Mouse (Mus musculus) left cerebral cortex, adult 2 months (tissue): ENCODE results near the gene Nrp2. TPM values are rescaled to one million over a fixed set of nuclear protein-coding genes. Genes with fewer than 3 reads are reported as not detected.

Experiments
- DNase-seq, 2 experiments: peaks; one replicate each; pipeline ENCODE4 v3.0.0; 2021 to 2022; ENCODE audit warnings: low spot score in 2 of 2, mixed read lengths in 1 of 2; ENCODE audit errors: extremely low spot score in 1 of 2
- H3K27ac ChIP-seq: fragments of 200-600 bp; 2 replicates; pipeline ENCODE4 v1.8.1; 2022
- H3K4me3 ChIP-seq: fragments of 200-600 bp; 2 replicates; pipeline ENCODE4 v1.8.1; 2022
- CTCF ChIP-seq: fragments of 200-600 bp; IDR thresholded peaks from 2 replicates; pipeline ENCODE4 v1.8.1; 2022; ENCODE audit warnings: antibody characterized with exemption, mild to moderate bottlenecking, moderate library complexity
- intact Hi-C: fragments of 180-260 bp; cut with DNase I; formaldehyde crosslinking; loops from one replicate; pipeline ENCODE4 v1.15.1; 2025
- total RNA-seq, 2 experiments: library from RNA; stranded (reverse); gene quantifications; 2 replicates each; pipeline ENCODE4 v1.2.3; 2021

The Nrp2 gene
- total RNA-seq, 2 experiments from 2014 or later, result 32.8 to 34.7 TPM

GRCm38 (mm10) chr1:62745889-62746288, 42.8 kb downstream of the Nrp2 start:
- TF ChIP-seq CTCF, result no peak
- DNase-seq, result no peak
- no peak overlapping the region for H3K27ac ChIP-seq
- no peak overlapping the region for H3K4me3 ChIP-seq
- intact Hi-C loops, result no loop called here

GRCm38 (mm10) chr1:62747421-62748111, 44.5 kb downstream of the Nrp2 start:
- Histone ChIP-seq H3K27ac (no peak overlapping the region), H3K4me3 (no peak overlapping the region)
- no peak for DNase-seq
- intact Hi-C loops, result no loop called here
- TF ChIP-seq CTCF, result no peak

GRCm38 (mm10) chr1:62748361-62748760, 45.3 kb downstream of the Nrp2 start:
- DNase-seq, result no peak
- TF ChIP-seq CTCF, result no peak
- intact Hi-C loops, result no loop called here
- H3K4me3 ChIP-seq, result no peak overlapping the region
- H3K27ac ChIP-seq, result no peak overlapping the region

GRCm38 (mm10) chr1:62749716-62750115, 46.6 kb downstream of the Nrp2 start:
- H3K27ac ChIP-seq, result no peak overlapping the region; the same call in 1 of the 2 replicates
- no peak overlapping the region for H3K4me3 ChIP-seq
- intact Hi-C loops, result loop anchor here (2.0 kb wide), 1 partner anchor 43 kb away; no protein-coding TSS in a partner anchor
- peak; percentile 51 to 59 for DNase-seq
- TF ChIP-seq CTCF, result no peak

- DNase-seq, result no peak
- Histone ChIP-seq H3K27ac (peak overlapping the region; percentile 50; the same call in 1 of the 2 replicates), H3K4me3 (no peak overlapping the region)
- intact Hi-C loops, result loop anchor here (2.0 kb wide), 1 partner anchor 44 kb away; no protein-coding TSS in a partner anchor
- no peak for TF ChIP-seq CTCF
Measured at GRCm38 (mm10) chr1:62750408-62751008, 47.4 kb downstream of the Nrp2 start.

- intact Hi-C loops, result loop anchor here (2.0 kb wide), 1 partner anchor 45 kb away; no protein-coding TSS in a partner anchor
- H3K4me3 ChIP-seq, result no peak overlapping the region
- peak overlapping the region; percentile 50; the same call in 1 of the 2 replicates for H3K27ac ChIP-seq
- no peak for DNase-seq
- no peak for TF ChIP-seq CTCF
Measured at GRCm38 (mm10) chr1:62751011-62752006, 48.2 kb downstream of the Nrp2 start.

GRCm38 (mm10) chr1:62752055-62752454, 49.0 kb downstream of the Nrp2 start:
- intact Hi-C loops, result no loop called here
- H3K4me3 ChIP-seq, result no peak overlapping the region
- DNase-seq, result no peak
- H3K27ac ChIP-seq, result no peak overlapping the region
- TF ChIP-seq CTCF, result no peak

- no peak overlapping the region for H3K27ac ChIP-seq
- TF ChIP-seq CTCF, result no peak
- DNase-seq, result no peak
- intact Hi-C loops, result no loop called here
- H3K4me3 ChIP-seq, result no peak overlapping the region
Measured at GRCm38 (mm10) chr1:62752661-62753333, 49.7 kb downstream of the Nrp2 start.

GRCm38 (mm10) chr1:62754066-62754835, 51.2 kb downstream of the Nrp2 start:
- no peak overlapping the region for H3K4me3 ChIP-seq
- no peak for TF ChIP-seq CTCF
- H3K27ac ChIP-seq, result no peak overlapping the region
- no peak for DNase-seq
- intact Hi-C loops, result no loop called here

- Histone ChIP-seq H3K4me3 (no peak overlapping the region), H3K27ac (no peak overlapping the region)
- TF ChIP-seq CTCF, result no peak
- no peak for DNase-seq
- intact Hi-C loops, result no loop called here
Measured at GRCm38 (mm10) chr1:62760086-62760485, 57.0 kb downstream of the Nrp2 start.
